Mouse (Mus musculus): ENCODE data around the gene Avpr1a. TPM values are rescaled to one million over a fixed set of nuclear protein-coding genes. Genes with fewer than 3 reads are reported as not detected.

Gene Avpr1a
- polyA plus RNA-seq (2016; fragmentation: Nextera tagmentation; extraction: Ambion mirVana): 8.2 and 9.5 TPM in 2 replicates

GRCm38 (mm10) chr10:122447861-122448716, at the start of gene Avpr1a:
Gene Avpr1a (plus strand): TSS chr10:122448499.
- Histone ChIP-seq H3K4me1 (peaks cover 16% of the 10 kb centered on the region; the same call in 1 of the 2 replicates), H3K27me3 (peaks cover 38% of the 10 kb centered on the region), H3K9ac (peak within 1 kb of the TSS; percentile 45), H3K36me3 (no peaks in the 10 kb centered on the region), H3K27ac (no peak within 1 kb of the TSS), H3K9me3 (no peaks in the 10 kb centered on the region), H3K4me2 (replicated peaks) (peak within 1 kb of the TSS; percentile 94), H3K4me3 (peak within 1 kb of the TSS; percentile 56)
- ATAC-seq (ENCODE audit: insufficient number of reproducible peaks, insufficient read depth, low FRiP score, low TSS enrichment): 0 out of 2 replicates have a peak, but pooled peaks have one; percentile 2
- 5% methylated on average over 34 of the region's 34 CpGs for WGBS

GRCm38 (mm10) chr10:122402270-122402669, 46.0 kb upstream of the Avpr1a start:
- 38% methylated on average over 1 of the region's 1 CpGs for WGBS
- H3K9ac ChIP-seq: no peak overlapping the region
- no peak overlapping the region for H3K4me3 ChIP-seq
- no peak for ATAC-seq (ENCODE audit: insufficient number of reproducible peaks, insufficient read depth, low FRiP score, low TSS enrichment)
- H3K4me2 ChIP-seq (replicated peaks): no peak overlapping the region
- no peaks in the 10 kb centered on the region for H3K4me1 ChIP-seq
- no peak overlapping the region for H3K27ac ChIP-seq
- no peaks in the 10 kb centered on the region for H3K36me3 ChIP-seq
- H3K27me3 ChIP-seq: no peaks in the 10 kb centered on the region
- no peaks in the 10 kb centered on the region for H3K9me3 ChIP-seq

DNA sequence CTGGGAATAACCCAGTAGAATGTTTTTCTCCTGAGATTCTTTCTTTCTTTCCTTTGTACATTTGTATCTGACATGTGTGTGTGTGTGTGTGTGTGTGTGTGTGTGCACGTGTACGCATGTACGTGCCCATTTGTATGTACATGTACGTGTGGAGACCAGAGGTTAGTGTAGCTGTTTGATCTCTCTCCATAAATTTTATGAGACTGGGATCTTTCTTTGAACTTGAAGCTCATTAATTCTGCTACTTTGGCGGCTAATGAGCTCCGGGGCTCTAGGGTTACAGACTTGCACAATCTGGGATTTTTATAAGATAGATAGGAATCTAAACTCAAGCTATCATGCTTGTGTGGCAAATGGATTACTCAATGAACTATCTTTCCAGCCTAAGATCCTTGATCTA, 42.0 kb upstream of the Avpr1a start:
- no peak overlapping the region for H3K27ac ChIP-seq
- H3K4me3 ChIP-seq: no peak overlapping the region
- no peaks in the 10 kb centered on the region for H3K36me3 ChIP-seq
- 91% methylated on average over 6 of the region's 6 CpGs for WGBS
- ATAC-seq (ENCODE audit: insufficient number of reproducible peaks, insufficient read depth, low FRiP score, low TSS enrichment): no peak
- no peaks in the 10 kb centered on the region for H3K9me3 ChIP-seq
- H3K9ac ChIP-seq: no peak overlapping the region
- H3K4me1 ChIP-seq: no peaks in the 10 kb centered on the region
- no peak overlapping the region for H3K4me2 ChIP-seq (replicated peaks)
- no peaks in the 10 kb centered on the region for H3K27me3 ChIP-seq

GRCm38 (mm10) chr10:122408697-122409409, 39.4 kb upstream of the Avpr1a start:
- WGBS: 90% methylated on average over 7 of the region's 7 CpGs
- Histone ChIP-seq H3K36me3 (no peaks in the 10 kb centered on the region), H3K4me3 (no peak overlapping the region), H3K4me1 (no peaks in the 10 kb centered on the region), H3K9ac (no peak overlapping the region), H3K4me2 (replicated peaks) (no peak overlapping the region), H3K9me3 (no peaks in the 10 kb centered on the region), H3K27ac (no peak overlapping the region), H3K27me3 (no peaks in the 10 kb centered on the region)
- no peak for ATAC-seq (ENCODE audit: insufficient number of reproducible peaks, insufficient read depth, low FRiP score, low TSS enrichment)

- H3K27me3 ChIP-seq: no peaks in the 10 kb centered on the region
- H3K36me3 ChIP-seq: no peaks in the 10 kb centered on the region
- H3K9ac ChIP-seq: no peak overlapping the region
- no peak overlapping the region for H3K4me3 ChIP-seq
- H3K4me1 ChIP-seq: no peaks in the 10 kb centered on the region
- no peaks in the 10 kb centered on the region for H3K9me3 ChIP-seq
- no peak overlapping the region for H3K4me2 ChIP-seq (replicated peaks)
- no peak for ATAC-seq (ENCODE audit: insufficient number of reproducible peaks, insufficient read depth, low FRiP score, low TSS enrichment)
- WGBS: 74% methylated on average over 2 of the region's 2 CpGs
- no peak overlapping the region for H3K27ac ChIP-seq
Measured at GRCm38 (mm10) chr10:122410791-122411190, 37.5 kb upstream of the Avpr1a start.

DNA sequence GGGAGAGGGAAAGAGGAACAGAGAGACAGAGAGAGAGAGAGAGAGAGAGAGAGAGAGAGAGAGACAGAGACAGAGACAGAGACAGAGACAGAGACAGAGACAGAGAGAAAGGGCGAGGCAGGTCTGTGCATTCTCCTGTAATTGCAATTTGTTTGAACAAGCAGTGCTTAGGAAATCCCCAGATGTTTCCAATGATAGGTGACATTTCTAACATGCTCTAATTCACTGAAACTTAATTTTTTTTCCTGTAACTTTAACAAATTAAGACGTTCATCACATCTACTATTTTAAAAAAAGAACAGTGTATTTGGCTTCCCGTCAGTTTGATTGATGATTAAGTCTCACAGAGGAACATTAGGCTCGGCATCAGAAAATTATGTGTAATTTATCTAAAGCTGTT, 15.6 kb upstream of the Avpr1a start:
- 51% methylated on average over 4 of the region's 4 CpGs for WGBS
- no peak overlapping the region for H3K4me2 ChIP-seq (replicated peaks)
- no peak for ATAC-seq (ENCODE audit: insufficient number of reproducible peaks, insufficient read depth, low FRiP score, low TSS enrichment)

GRCm38 (mm10) chr10:122447275-122447674, 1.0 kb upstream of the Avpr1a start:
- Histone ChIP-seq H3K4me2 (replicated peaks) (no peak overlapping the region), H3K27me3 (peaks cover 38% of the 10 kb centered on the region), H3K9me3 (no peaks in the 10 kb centered on the region), H3K27ac (no peak overlapping the region), H3K4me3 (no peak overlapping the region), H3K36me3 (no peaks in the 10 kb centered on the region), H3K9ac (no peak overlapping the region), H3K4me1 (peaks cover 16% of the 10 kb centered on the region; the same call in 1 of the 2 replicates)
- no peak for ATAC-seq (ENCODE audit: insufficient number of reproducible peaks, insufficient read depth, low FRiP score, low TSS enrichment)
- WGBS: 30% methylated on average over 8 of the region's 10 CpGs

More for the DNA sequence above, 15.6 kb upstream of the Avpr1a start:
- Histone ChIP-seq H3K9ac (no peak overlapping the region), H3K4me1 (no peaks in the 10 kb centered on the region), H3K9me3 (no peaks in the 10 kb centered on the region), H3K27me3 (no peaks in the 10 kb centered on the region), H3K4me3 (no peak overlapping the region), H3K27ac (no peak overlapping the region), H3K36me3 (no peaks in the 10 kb centered on the region)

GRCm38 (mm10) chr10:122448717-122449611, 665 bp downstream of the Avpr1a start:
- Histone ChIP-seq H3K27ac (no peak overlapping the region), H3K27me3 (peaks cover 38% of the 10 kb centered on the region), H3K4me2 (replicated peaks) (peak overlapping the region; percentile 94), H3K36me3 (no peaks in the 10 kb centered on the region), H3K4me1 (peaks cover 16% of the 10 kb centered on the region; the same call in 1 of the 2 replicates), H3K9me3 (no peaks in the 10 kb centered on the region), H3K4me3 (peak overlapping the region; percentile 56), H3K9ac (peak overlapping the region; percentile 45)
- ATAC-seq (ENCODE audit: insufficient number of reproducible peaks, insufficient read depth, low FRiP score, low TSS enrichment): 0 out of 2 replicates have a peak, but pooled peaks have one; percentile 39
- 2% methylated on average over 70 of the region's 70 CpGs for WGBS

GRCm38 (mm10) chr10:122449856-122450255, 1.6 kb downstream of the Avpr1a start:
- no peak overlapping the region for H3K27ac ChIP-seq
- 0 out of 2 replicates have a peak overlapping the region, but pooled peaks have one; percentile 45 for H3K9ac ChIP-seq
- no peaks in the 10 kb centered on the region for H3K9me3 ChIP-seq
- H3K27me3 ChIP-seq: peaks cover 38% of the 10 kb centered on the region
- H3K36me3 ChIP-seq: no peaks in the 10 kb centered on the region
- no peak for ATAC-seq (ENCODE audit: insufficient number of reproducible peaks, insufficient read depth, low FRiP score, low TSS enrichment)
- peak overlapping the region; percentile 56 for H3K4me3 ChIP-seq
- H3K4me2 ChIP-seq (replicated peaks): peak overlapping the region; percentile 94
- H3K4me1 ChIP-seq: peaks cover 16% of the 10 kb centered on the region; the same call in 1 of the 2 replicates

DNA sequence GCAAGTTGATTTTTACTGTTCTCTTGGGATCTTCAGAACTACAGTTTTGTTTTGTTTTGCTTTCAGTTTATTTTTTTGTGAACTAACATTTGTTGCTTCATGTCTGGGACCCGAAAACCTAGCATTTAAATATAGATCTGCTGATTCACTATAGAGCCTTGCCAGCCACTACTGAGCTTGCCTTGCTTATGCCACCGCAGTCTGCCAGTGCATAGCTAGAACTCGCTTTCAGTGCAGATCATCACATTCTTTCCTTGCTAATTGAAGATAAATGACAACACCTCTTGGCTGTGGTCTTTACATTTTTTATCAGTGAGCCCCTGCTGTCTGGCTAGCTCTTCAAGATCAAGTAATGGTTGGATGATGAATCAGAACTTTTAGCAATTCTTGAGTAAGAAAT, 5.2 kb downstream of the Avpr1a start:
- WGBS: 80% methylated on average over 3 of the region's 3 CpGs
- H3K36me3 ChIP-seq: no peaks in the 10 kb centered on the region
- H3K27ac ChIP-seq: no peak overlapping the region
- ATAC-seq (ENCODE audit: insufficient number of reproducible peaks, insufficient read depth, low FRiP score, low TSS enrichment): no peak
- peaks cover 9% of the 10 kb centered on the region; the same call in 1 of the 2 replicates for H3K4me1 ChIP-seq
- no peaks in the 10 kb centered on the region for H3K9me3 ChIP-seq
- H3K4me3 ChIP-seq: no peak overlapping the region
- no peak overlapping the region for H3K4me2 ChIP-seq (replicated peaks)
- H3K27me3 ChIP-seq: peaks cover 23% of the 10 kb centered on the region
- H3K9ac ChIP-seq: no peak overlapping the region

GRCm38 (mm10) chr10:122455793-122456192, 7.5 kb downstream of the Avpr1a start:
- WGBS: 87% methylated on average over 11 of the region's 11 CpGs
- no peaks in the 10 kb centered on the region for H3K4me1 ChIP-seq
- no peak overlapping the region for H3K4me3 ChIP-seq
- no peak overlapping the region for H3K4me2 ChIP-seq (replicated peaks)
- no peaks in the 10 kb centered on the region for H3K36me3 ChIP-seq
- H3K9me3 ChIP-seq: no peaks in the 10 kb centered on the region
- H3K27ac ChIP-seq: no peak overlapping the region
- no peak overlapping the region for H3K9ac ChIP-seq
- ATAC-seq (ENCODE audit: insufficient number of reproducible peaks, insufficient read depth, low FRiP score, low TSS enrichment): no peak
- 0 out of 2 replicates have a peak, but pooled peaks cover 6% of the 10 kb centered on the region for H3K27me3 ChIP-seq

All from embryonic facial prominence, embryonic 12.5 days (tissue).